Mouse (Mus musculus) MEL (cell line): ENCODE data around the gene Stard10.

ENCODE experiments used
- CTCF ChIP-seq, 3 experiments: IDR thresholded peaks in 2 of 3; conservative IDR thresholded peaks in 1 of 3; 2 replicates each; pipeline ENCODE4 v1.5.1; 2011 to 2012; ENCODE audit warnings: low read length in 3 of 3, low read depth in 2 of 3, mild to moderate bottlenecking in 2 of 3, improper control_type of control experiment in 1 of 3, inconsistent platforms in 1 of 3, mixed read lengths in 1 of 3, moderate library complexity in 1 of 3; ENCODE audit not compliant: control insufficient read depth in 1 of 3, insufficient read depth in 1 of 3, poor library complexity in 1 of 3, severe bottlenecking in 1 of 3
- E2F4 ChIP-seq: IDR thresholded peaks from 2 replicates; pipeline ENCODE4 v1.6.1; 2011; ENCODE audit warnings: low read depth, low read length, improper control_type of control experiment, borderline replicate concordance
- EP300 ChIP-seq, 2 experiments: IDR thresholded peaks; 2 replicates each; pipeline ENCODE4 v1.6.1; 2011; ENCODE audit warnings: improper control_type of control experiment in 2 of 2, low read length in 2 of 2, low read depth in 1 of 2, mild to moderate bottlenecking in 1 of 2
- ETS1 ChIP-seq: IDR thresholded peaks from 2 replicates; pipeline ENCODE4 v1.6.1; 2012; ENCODE audit warnings: low read depth, mild to moderate bottlenecking, inconsistent platforms, low read length, improper control_type of control experiment, moderate library complexity
- MXI1 ChIP-seq: IDR thresholded peaks from 2 replicates; pipeline ENCODE4 v1.6.1; 2011; ENCODE audit warnings: mild to moderate bottlenecking, low read depth, low read length, improper control_type of control experiment
- MYC ChIP-seq: IDR thresholded peaks from 2 replicates; pipeline ENCODE4 v1.6.1; 2011; ENCODE audit warnings: low read depth, mild to moderate bottlenecking, low read length, improper control_type of control experiment, moderate library complexity
- POLR2A ChIP-seq, 2 experiments: IDR thresholded peaks; 2 replicates each; pipeline ENCODE4 v1.6.1; 2011 to 2012; ENCODE audit warnings: low read length in 2 of 2, mild to moderate bottlenecking in 2 of 2, control low read depth in 1 of 2, improper control_type of control experiment in 1 of 2, low read depth in 1 of 2, moderate library complexity in 1 of 2; ENCODE audit not compliant: control insufficient read depth in 1 of 2, insufficient read depth in 1 of 2, poor library complexity in 1 of 2
- SMC3 ChIP-seq: IDR thresholded peaks from 2 replicates; pipeline ENCODE4 v1.6.1; 2011; ENCODE audit warnings: low read depth, low read length, improper control_type of control experiment
- TAL1 ChIP-seq: IDR thresholded peaks from 2 replicates; pipeline ENCODE4 v1.6.1; 2012; ENCODE audit warnings: mild to moderate bottlenecking, inconsistent platforms, low read length, moderate library complexity, mixed read lengths
- USF1 ChIP-seq: IDR thresholded peaks from 2 replicates; pipeline ENCODE4 v1.6.1; 2014; ENCODE audit warnings: low read depth, mild to moderate bottlenecking, inconsistent platforms, low read length, improper control_type of control experiment, moderate library complexity
- ZMIZ1 ChIP-seq: IDR thresholded peaks from 2 replicates; pipeline ENCODE4 v1.6.1; 2012; ENCODE audit warnings: low read depth, mild to moderate bottlenecking, inconsistent platforms, low read length, improper control_type of control experiment, moderate library complexity

DNA sequence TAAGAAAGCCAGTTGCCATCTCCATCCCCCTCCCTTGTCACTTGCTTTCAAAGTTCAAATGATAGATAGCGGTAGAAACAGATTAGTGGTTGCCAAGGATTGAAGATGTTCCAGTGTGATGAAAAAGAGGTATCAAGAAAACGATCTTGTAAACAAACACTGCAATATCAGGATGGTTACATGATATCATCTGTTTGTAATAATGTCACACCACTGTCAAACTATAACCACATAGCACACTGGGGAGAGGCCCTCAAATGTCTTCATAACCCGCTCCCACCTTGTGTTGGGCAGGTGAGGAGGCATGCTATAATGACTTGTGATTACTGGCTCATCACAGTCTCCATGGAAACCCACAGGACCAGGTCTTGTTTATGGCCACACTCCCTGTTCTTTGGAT, 18.5 kb upstream of the Stard10 start:
- no peak for TF ChIP-seq E2F4
- TF ChIP-seq USF1 = no peak
- TF ChIP-seq ZMIZ1 = no peak
- no peak for TF ChIP-seq EP300 (IDR thresholded peaks at IDR 0.05; ENCODE audit: low read depth in 1 of 2, low read length in 2 of 2)
- TF ChIP-seq CTCF (IDR thresholded peaks at IDR 0.05 in 2 of 3, conservative IDR thresholded peaks at IDR 0.05 in 1 of 3; ENCODE audit: control insufficient read depth in 1 of 3, insufficient read depth in 1 of 3, low read depth in 2 of 3, low read length in 3 of 3, poor library complexity in 1 of 3, severe bottlenecking in 1 of 3) = no peak
- TF ChIP-seq ETS1 = no peak
- no peak for TF ChIP-seq SMC3
- TF ChIP-seq TAL1 = no peak
- TF ChIP-seq MXI1 = no peak
- TF ChIP-seq POLR2A (IDR thresholded peaks at IDR 0.05; ENCODE audit: control insufficient read depth in 1 of 2, insufficient read depth in 1 of 2, low read depth in 1 of 2, low read length in 2 of 2, poor library complexity in 1 of 2) = no peak
- no peak for TF ChIP-seq MYC
